Mouse (Mus musculus): Measurements from ENCODE around the gene Tmem56. TPM values are rescaled to one million over a fixed set of nuclear protein-coding genes. Genes with fewer than 3 reads are reported as not detected.

Gene Tmem56
- polyA plus RNA-seq, 1 experiment: 1.1 TPM

GRCm38 (mm10) chr3:121169092-121169942, 113.6 kb downstream of the Tmem56 start:
- H3K36me3 ChIP-seq (ENCODE audit: control insufficient read depth): peaks cover 5% of the 10 kb centered on the region; the same call in 1 of the 2 replicates
- H3K4me3 ChIP-seq (replicated peaks): no peak overlapping the region
- peaks cover 39% of the 10 kb centered on the region for H3K4me1 ChIP-seq (ENCODE audit: control insufficient read depth)
- no peak for TF ChIP-seq GATA1 (IDR thresholded peaks at IDR 0.05; ENCODE audit: low read length)
- H3K9me3 ChIP-seq (ENCODE audit: control insufficient read depth, low read length): peaks cover 5% of the 10 kb centered on the region
- no peaks in the 10 kb centered on the region for H3K27me3 ChIP-seq (ENCODE audit: control insufficient read depth)

GRCm38 (mm10) chr3:121168581-121168980, 114.3 kb downstream of the Tmem56 start:
- Histone ChIP-seq H3K27me3 (ENCODE audit: control insufficient read depth) (no peaks in the 10 kb centered on the region), H3K9me3 (ENCODE audit: control insufficient read depth, low read length) (peaks cover 5% of the 10 kb centered on the region), H3K36me3 (ENCODE audit: control insufficient read depth) (peaks cover 5% of the 10 kb centered on the region; the same call in 1 of the 2 replicates), H3K4me1 (ENCODE audit: control insufficient read depth) (peaks cover 36% of the 10 kb centered on the region), H3K4me3 (replicated peaks) (no peak overlapping the region)
- TF ChIP-seq TAL1 (IDR thresholded peaks at IDR 0.05; ENCODE audit: low read length) (no peak), GATA1 (IDR thresholded peaks at IDR 0.05; ENCODE audit: low read length) (no peak)

- TF ChIP-seq GATA1 (IDR thresholded peaks at IDR 0.05; ENCODE audit: low read length) (no peak), TAL1 (IDR thresholded peaks at IDR 0.05; ENCODE audit: low read length) (no peak)
- Histone ChIP-seq H3K36me3 (ENCODE audit: control insufficient read depth) (peaks cover 5% of the 10 kb centered on the region; the same call in 1 of the 2 replicates), H3K4me3 (replicated peaks) (no peak overlapping the region), H3K4me1 (ENCODE audit: control insufficient read depth) (peaks cover 3% of the 10 kb centered on the region), H3K9me3 (ENCODE audit: control insufficient read depth, low read length) (peaks cover 5% of the 10 kb centered on the region), H3K27me3 (ENCODE audit: control insufficient read depth) (no peaks in the 10 kb centered on the region)
Observed at GRCm38 (mm10) chr3:121163271-121163819, 119.6 kb downstream of the Tmem56 start.

GRCm38 (mm10) chr3:121161661-121162060, 121.2 kb downstream of the Tmem56 start:
- Histone ChIP-seq H3K36me3 (ENCODE audit: control insufficient read depth) (peaks cover 4% of the 10 kb centered on the region; the same call in 1 of the 2 replicates), H3K4me3 (replicated peaks) (no peak overlapping the region), H3K9me3 (ENCODE audit: control insufficient read depth, low read length) (peaks cover 4% of the 10 kb centered on the region), H3K4me1 (ENCODE audit: control insufficient read depth) (peaks cover 3% of the 10 kb centered on the region), H3K27me3 (ENCODE audit: control insufficient read depth) (no peaks in the 10 kb centered on the region)
- no peak for TF ChIP-seq TAL1 (IDR thresholded peaks at IDR 0.05; ENCODE audit: low read length)
- no peak for TF ChIP-seq GATA1 (IDR thresholded peaks at IDR 0.05; ENCODE audit: low read length)

- Histone ChIP-seq H3K4me3 (replicated peaks) (no peak overlapping the region), H3K4me1 (ENCODE audit: control insufficient read depth) (peaks cover 3% of the 10 kb centered on the region), H3K27me3 (ENCODE audit: control insufficient read depth) (no peaks in the 10 kb centered on the region), H3K36me3 (ENCODE audit: control insufficient read depth) (no peaks in the 10 kb centered on the region), H3K9me3 (ENCODE audit: control insufficient read depth, low read length) (no peaks in the 10 kb centered on the region)
- TF ChIP-seq GATA1 (IDR thresholded peaks at IDR 0.05; ENCODE audit: low read length) (no peak), TAL1 (IDR thresholded peaks at IDR 0.05; ENCODE audit: low read length) (no peak)
Observed at GRCm38 (mm10) chr3:121160424-121160823, 122.5 kb downstream of the Tmem56 start.

- no peaks in the 10 kb centered on the region for H3K9me3 ChIP-seq (ENCODE audit: control insufficient read depth, low read length)
- H3K27me3 ChIP-seq (ENCODE audit: control insufficient read depth): no peaks in the 10 kb centered on the region
- TF ChIP-seq GATA1 (IDR thresholded peaks at IDR 0.05; ENCODE audit: low read length) (no peak), TAL1 (IDR thresholded peaks at IDR 0.05; ENCODE audit: low read length) (no peak)
- no peaks in the 10 kb centered on the region for H3K36me3 ChIP-seq (ENCODE audit: control insufficient read depth)
- H3K4me3 ChIP-seq (replicated peaks): no peak overlapping the region
- peaks cover 3% of the 10 kb centered on the region for H3K4me1 ChIP-seq (ENCODE audit: control insufficient read depth)
Observed at GRCm38 (mm10) chr3:121159566-121159965, 123.3 kb downstream of the Tmem56 start.

- Histone ChIP-seq H3K36me3 (ENCODE audit: control insufficient read depth) (no peaks in the 10 kb centered on the region), H3K4me3 (replicated peaks) (no peak overlapping the region), H3K27me3 (ENCODE audit: control insufficient read depth) (no peaks in the 10 kb centered on the region), H3K9me3 (ENCODE audit: control insufficient read depth, low read length) (no peaks in the 10 kb centered on the region), H3K4me1 (ENCODE audit: control insufficient read depth) (peaks cover 3% of the 10 kb centered on the region)
- TF ChIP-seq TAL1 (IDR thresholded peaks at IDR 0.05; ENCODE audit: low read length) (no peak), GATA1 (IDR thresholded peaks at IDR 0.05; ENCODE audit: low read length) (no peak)
Observed at GRCm38 (mm10) chr3:121158901-121159351, 124.0 kb downstream of the Tmem56 start.

- Histone ChIP-seq H3K9me3 (ENCODE audit: control insufficient read depth, low read length) (no peaks in the 10 kb centered on the region), H3K36me3 (ENCODE audit: control insufficient read depth) (no peaks in the 10 kb centered on the region), H3K27me3 (ENCODE audit: control insufficient read depth) (no peaks in the 10 kb centered on the region), H3K4me3 (replicated peaks) (no peak overlapping the region), H3K4me1 (ENCODE audit: control insufficient read depth) (no peaks in the 10 kb centered on the region)
- TF ChIP-seq GATA1 (IDR thresholded peaks at IDR 0.05; ENCODE audit: low read length) (no peak), TAL1 (IDR thresholded peaks at IDR 0.05; ENCODE audit: low read length) (no peak)
Observed at GRCm38 (mm10) chr3:121157546-121158330, 125.2 kb downstream of the Tmem56 start.
